Mouse (Mus musculus) bone marrow macrophage, adult 2 months (primary cell): Measurements from ENCODE around the gene Acot4.

Experiments used
- CTCF ChIP-seq: IDR thresholded peaks from 2 replicates; pipeline ENCODE4 v1.5.1; 2012; ENCODE audit warnings: low read depth, mild to moderate bottlenecking, low read length, moderate library complexity
- POLR2A ChIP-seq: IDR thresholded peaks from 2 replicates; pipeline ENCODE4 v1.6.1; 2012; ENCODE audit warnings: mild to moderate bottlenecking, low read depth, low read length, borderline replicate concordance

DNA sequence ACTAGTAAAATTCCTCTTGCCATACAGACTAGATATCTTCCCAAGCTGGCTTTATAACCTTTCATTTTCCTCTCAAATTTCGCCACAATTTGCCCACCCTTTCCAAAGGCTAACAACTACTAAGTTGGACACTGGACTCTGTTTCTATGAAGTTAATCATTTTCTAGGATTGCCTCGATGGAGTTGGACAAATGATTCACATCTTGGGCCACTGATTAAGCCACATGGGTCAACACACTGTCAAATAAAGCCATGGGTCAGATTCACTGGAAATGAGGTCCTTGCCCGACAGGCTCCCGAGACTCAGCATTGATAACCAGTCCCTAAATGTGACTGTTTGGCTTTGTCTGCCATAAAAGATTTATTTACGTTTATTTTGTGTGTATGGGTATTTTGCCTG lies 4.1 kb downstream of the Acot4 start:
- no peak for TF ChIP-seq CTCF
- no peak for TF ChIP-seq POLR2A
